Mouse (Mus musculus): Measurements from ENCODE around the gene Lmx1a.
A peak's percentile ranks its signal among the peaks of the same experiment; 100 is the strongest.

GRCm38 (mm10) chr1:167644866-167645537, 44.0 kb upstream of the Lmx1a start:
- TF ChIP-seq POLR2A (IDR thresholded peaks at IDR 0.05; ENCODE audit: insufficient read depth, low read depth, low read length): no peak
- peak; percentile 99; the same call in 1 of the 2 replicates for TF ChIP-seq CTCF (IDR thresholded peaks at IDR 0.05)
